Mouse (Mus musculus) ES-E14 (cell line): ENCODE data around the gene Stk26. TPM values are rescaled to one million over a fixed set of nuclear protein-coding genes. Genes with fewer than 3 reads are reported as not detected.

Experiments used
- DNase-seq: peaks from one replicate; pipeline ENCODE4 v3.0.0-alpha.2; 2013; ENCODE audit warnings: low read depth, low spot score
- H3K27ac ChIP-seq: 2 replicates; pipeline ENCODE4 v1.5.1; 2012; ENCODE audit warnings: low read depth, mild to moderate bottlenecking, low read length, moderate library complexity, mixed read lengths; ENCODE audit not compliant: poor library complexity, insufficient read depth, severe bottlenecking
- H3K36me3 ChIP-seq: 2 replicates; pipeline ENCODE4 v1.6.1; 2012; ENCODE audit warnings: mild to moderate bottlenecking, low read length, moderate library complexity, mixed read lengths; ENCODE audit not compliant: control insufficient read depth, poor library complexity, insufficient read depth, severe bottlenecking
- H3K4me1 ChIP-seq, 2 experiments: fragments of 150-350 bp in 1 of 2; sonication (generic) in 1 of 2; 2 replicates each; pipeline ENCODE4 v1.6.1; 2012; ENCODE audit warnings: low read length in 2 of 2, mild to moderate bottlenecking in 1 of 2, mixed read lengths in 1 of 2; ENCODE audit not compliant: control insufficient read depth in 2 of 2, insufficient read depth in 2 of 2, poor library complexity in 1 of 2
- H3K4me3 ChIP-seq, 2 experiments: fragments of 150-350 bp in 1 of 2; sonication (generic) in 1 of 2; 2 replicates each; pipeline ENCODE4 v1.5.1; 2012; ENCODE audit warnings: low read length in 2 of 2, low read depth in 1 of 2, mild to moderate bottlenecking in 1 of 2, mixed read lengths in 1 of 2; ENCODE audit not compliant: insufficient read depth in 1 of 2, poor library complexity in 1 of 2, severe bottlenecking in 1 of 2
- H3K9ac ChIP-seq: 2 replicates; pipeline ENCODE4 v1.6.1; 2012; ENCODE audit warnings: low read depth, mild to moderate bottlenecking, low read length, mixed read lengths; ENCODE audit not compliant: poor library complexity, insufficient read depth, severe bottlenecking
- H3K9me3 ChIP-seq: fragments of 150-350 bp; sonication (generic); 2 replicates; pipeline ENCODE4 v1.6.1; 2012; ENCODE audit warnings: low read depth, mild to moderate bottlenecking, low read length; ENCODE audit not compliant: control insufficient read depth, insufficient read depth
- CHD2 ChIP-seq: IDR thresholded peaks from 2 replicates; pipeline ENCODE4 v1.6.1; 2014; ENCODE audit warnings: mild to moderate bottlenecking, low read depth, low read length, inconsistent platforms
- HCFC1 ChIP-seq: IDR thresholded peaks from 2 replicates; pipeline ENCODE4 v1.6.1; 2012; ENCODE audit warnings: low read length, inconsistent platforms, borderline replicate concordance; ENCODE audit not compliant: insufficient read depth
- MAFK ChIP-seq: IDR thresholded peaks from 2 replicates; pipeline ENCODE4 v1.6.1; 2014; ENCODE audit warnings: mild to moderate bottlenecking, low read depth, low read length, inconsistent platforms; ENCODE audit not compliant: insufficient read depth
- ZC3H11A ChIP-seq: IDR thresholded peaks from 2 replicates; pipeline ENCODE4 v1.6.1; 2012; ENCODE audit warnings: low read depth, mild to moderate bottlenecking, inconsistent platforms, low read length, borderline replicate concordance
- ZNF384 ChIP-seq: IDR thresholded peaks from 2 replicates; pipeline ENCODE4 v1.6.1; 2012; ENCODE audit warnings: low read depth, low read length, inconsistent platforms
- in situ Hi-C, 2 experiments: fragments of 600-800 bp; cut with MboI; formaldehyde crosslinking; loops; one replicate each; pipeline ENCODE4 v1.15.1; 2025; ENCODE audit warnings: low sequenced_read_pairs in 2 of 2, inconsistent platforms in 1 of 2; ENCODE audit not compliant: unreplicated experiment in 2 of 2
- total RNA-seq: library from RNA; depleted of rRNA; stranded (reverse); fragments of 300-350 nt; gene quantifications from 2 replicates; pipeline ENCODE4 v1.2.3, GENCODE M21; 2012; rRNA removed

Stk26 gene
- total RNA-seq = 3.3 TPM in 2 replicates

- Histone ChIP-seq H3K9me3 (no peaks in the 10 kb centered on the region), H3K36me3 (no peaks in the 10 kb centered on the region), H3K4me1 (no peaks in the 10 kb centered on the region), H3K4me3 (peak within 1 kb of the TSS; percentile 64 to 66), H3K9ac (peak within 1 kb of the TSS; percentile 34; the same call in 1 of the 2 replicates), H3K27ac (no peak within 1 kb of the TSS)
- TF ChIP-seq ZNF384 = no peak
- no peak for TF ChIP-seq ZC3H11A
- no peak for TF ChIP-seq CHD2
- TF ChIP-seq HCFC1 = no peak
- TF ChIP-seq MAFK = no peak
- DNase-seq = peak; percentile 33
- in situ Hi-C loops = no loop called here
Observed at GRCm38 (mm10) chrX:50840847-50841560, at the start of gene Stk26. Stk26 (plus strand) TSS chrX:50841047.

DNA sequence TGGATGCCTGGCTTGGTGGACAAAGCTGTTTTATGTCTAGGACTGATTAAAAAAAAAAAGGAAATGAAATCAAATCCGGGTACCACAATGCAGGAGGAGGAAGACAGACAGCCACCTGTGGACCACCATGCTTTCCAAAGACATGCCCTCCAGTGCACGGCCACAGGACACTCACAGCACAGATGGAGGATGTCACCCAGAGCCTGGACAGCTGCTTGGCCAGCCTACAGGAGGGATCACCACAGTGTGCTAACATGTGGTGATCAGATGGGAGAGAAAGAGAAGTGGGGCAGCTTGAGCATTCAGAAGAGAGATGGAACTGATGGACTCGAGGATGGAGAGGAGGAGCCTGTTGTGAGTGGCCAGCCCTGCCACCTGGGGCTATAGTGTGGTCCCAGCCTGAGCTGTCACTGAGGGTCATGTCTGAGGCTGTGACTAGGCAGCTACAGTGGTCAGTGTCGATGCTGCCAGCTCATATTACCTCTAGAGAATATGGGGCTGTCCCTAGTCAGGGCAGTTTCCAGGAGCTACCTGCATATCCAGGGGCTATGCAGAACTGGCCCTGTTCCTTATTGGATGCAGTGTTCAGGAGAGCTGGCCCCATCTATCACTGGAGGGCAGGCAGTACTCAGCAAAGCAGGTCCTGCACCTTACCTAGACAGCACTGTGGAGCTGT, 47.7 kb upstream of the Stk26 start:
- H3K9me3 ChIP-seq = no peaks in the 10 kb centered on the region
- no peak overlapping the region for H3K27ac ChIP-seq
- in situ Hi-C loops = no loop called here
- H3K4me3 ChIP-seq = no peak overlapping the region
- no peak for DNase-seq
- TF ChIP-seq HCFC1 = no peak
- no peak for TF ChIP-seq CHD2
- no peak for TF ChIP-seq MAFK
- no peak for TF ChIP-seq ZNF384
- no peak overlapping the region for H3K9ac ChIP-seq
- no peaks in the 10 kb centered on the region for H3K4me1 ChIP-seq
- no peaks in the 10 kb centered on the region for H3K36me3 ChIP-seq

GRCm38 (mm10) chrX:50797798-50798197, 43.0 kb upstream of the Stk26 start:
- H3K9me3 ChIP-seq = no peaks in the 10 kb centered on the region

GRCm38 (mm10) chrX:50798571-50798970, 42.3 kb upstream of the Stk26 start:
- H3K27ac ChIP-seq = no peak overlapping the region
- DNase-seq = no peak
- in situ Hi-C loops = no loop called here

More at GRCm38 (mm10) chrX:50797798-50798197, 43.0 kb upstream of the Stk26 start:
- H3K36me3 ChIP-seq = no peaks in the 10 kb centered on the region
- no peak overlapping the region for H3K9ac ChIP-seq
- in situ Hi-C loops = no loop called here
- no peaks in the 10 kb centered on the region for H3K4me1 ChIP-seq
- no peak for TF ChIP-seq ZC3H11A
- no peak for TF ChIP-seq ZNF384
- no peak for TF ChIP-seq HCFC1
- TF ChIP-seq MAFK = no peak
- TF ChIP-seq CHD2 = no peak
- no peak overlapping the region for H3K4me3 ChIP-seq
- no peak for DNase-seq
- no peak overlapping the region for H3K27ac ChIP-seq

More at GRCm38 (mm10) chrX:50798571-50798970, 42.3 kb upstream of the Stk26 start:
- H3K4me1 ChIP-seq = no peaks in the 10 kb centered on the region
- H3K9ac ChIP-seq = no peak overlapping the region
- no peak overlapping the region for H3K4me3 ChIP-seq
- H3K9me3 ChIP-seq = no peaks in the 10 kb centered on the region
- no peaks in the 10 kb centered on the region for H3K36me3 ChIP-seq
- no peak for TF ChIP-seq MAFK
- TF ChIP-seq ZNF384 = no peak
- no peak for TF ChIP-seq HCFC1
- TF ChIP-seq CHD2 = no peak
- TF ChIP-seq ZC3H11A = no peak
